Mouse (Mus musculus): ENCODE measurements around the gene Sae1. TPM values are rescaled to one million over a fixed set of nuclear protein-coding genes. Genes with fewer than 3 reads are reported as not detected.

Gene Sae1
- polyA plus RNA-seq, 1 experiment = 22.5 TPM

GRCm38 (mm10) chr7:16294837-16295236 lies 92.8 kb downstream of the Sae1 start:
- H3K27ac ChIP-seq (replicated peaks; ENCODE audit: low read depth, low read length) = peak overlapping the region; percentile 92
- no peaks in the 10 kb centered on the region; the same call in 1 of the 2 replicates for H3K4me1 ChIP-seq (ENCODE audit: control insufficient read depth, insufficient read depth, insufficient read length, low read length)
- peak overlapping the region; percentile 59 for H3K4me3 ChIP-seq (ENCODE audit: insufficient read depth, low read depth, low read length)

- Histone ChIP-seq H3K4me3 (ENCODE audit: insufficient read depth, low read depth, low read length) (no peak overlapping the region), H3K4me1 (ENCODE audit: control insufficient read depth, insufficient read depth, insufficient read length, low read length) (no peaks in the 10 kb centered on the region; the same call in 1 of the 2 replicates), H3K27ac (replicated peaks; ENCODE audit: low read depth, low read length) (peak overlapping the region; percentile 72)
Observed at GRCm38 (mm10) chr7:16294346-16294745, 93.3 kb downstream of the Sae1 start.

GRCm38 (mm10) chr7:16287791-16288190 lies 99.8 kb downstream of the Sae1 start:
- Histone ChIP-seq H3K4me1 (ENCODE audit: control insufficient read depth, insufficient read depth, insufficient read length, low read length) (no peaks in the 10 kb centered on the region), H3K27ac (replicated peaks; ENCODE audit: low read depth, low read length) (no peak overlapping the region), H3K4me3 (ENCODE audit: insufficient read depth, low read depth, low read length) (no peak overlapping the region)

- Histone ChIP-seq H3K4me1 (ENCODE audit: control insufficient read depth, insufficient read depth, insufficient read length, low read length) (no peaks in the 10 kb centered on the region), H3K27ac (replicated peaks; ENCODE audit: low read depth, low read length) (peak overlapping the region; percentile 81), H3K4me3 (ENCODE audit: insufficient read depth, low read depth, low read length) (peak overlapping the region; percentile 50)
Observed at GRCm38 (mm10) chr7:16287016-16287415, 100.6 kb downstream of the Sae1 start.

- Histone ChIP-seq H3K27ac (replicated peaks; ENCODE audit: low read depth, low read length) (peak within 1 kb of the TSS; percentile 81), H3K4me1 (ENCODE audit: control insufficient read depth, insufficient read depth, insufficient read length, low read length) (no peaks in the 10 kb centered on the region), H3K4me3 (ENCODE audit: insufficient read depth, low read depth, low read length) (peak within 1 kb of the TSS; percentile 60)
Observed at GRCm38 (mm10) chr7:16286026-16286961, 101.3 kb downstream of the Sae1 start, which contains the start of gene Ccdc9. Ccdc9 (minus strand) TSS chr7:16286795.

- H3K4me3 ChIP-seq (ENCODE audit: insufficient read depth, low read depth, low read length) = peak overlapping the region; percentile 60
- 0 out of 2 replicates have a peak overlapping the region, but pooled peaks have one; percentile 50 for H3K27ac ChIP-seq (replicated peaks; ENCODE audit: low read depth, low read length)
- H3K4me1 ChIP-seq (ENCODE audit: control insufficient read depth, insufficient read depth, insufficient read length, low read length) = no peaks in the 10 kb centered on the region
Observed at GRCm38 (mm10) chr7:16285450-16286025, 102.1 kb downstream of the Sae1 start.

- Histone ChIP-seq H3K4me1 (ENCODE audit: control insufficient read depth, insufficient read depth, insufficient read length, low read length) (no peaks in the 10 kb centered on the region), H3K4me3 (ENCODE audit: insufficient read depth, low read depth, low read length) (no peak overlapping the region), H3K27ac (replicated peaks; ENCODE audit: low read depth, low read length) (no peak overlapping the region)
Observed at GRCm38 (mm10) chr7:16284904-16285303, 102.7 kb downstream of the Sae1 start.

GRCm38 (mm10) chr7:16284001-16284400 lies 103.6 kb downstream of the Sae1 start:
- Histone ChIP-seq H3K27ac (replicated peaks; ENCODE audit: low read depth, low read length) (no peak overlapping the region), H3K4me3 (ENCODE audit: insufficient read depth, low read depth, low read length) (no peak overlapping the region), H3K4me1 (ENCODE audit: control insufficient read depth, insufficient read depth, insufficient read length, low read length) (no peaks in the 10 kb centered on the region)

GRCm38 (mm10) chr7:16282334-16282733 lies 105.3 kb downstream of the Sae1 start:
- no peak overlapping the region for H3K27ac ChIP-seq (replicated peaks; ENCODE audit: low read depth, low read length)
- no peak overlapping the region for H3K4me3 ChIP-seq (ENCODE audit: insufficient read depth, low read depth, low read length)
- no peaks in the 10 kb centered on the region for H3K4me1 ChIP-seq (ENCODE audit: control insufficient read depth, insufficient read depth, insufficient read length, low read length)

- Histone ChIP-seq H3K27ac (replicated peaks; ENCODE audit: low read depth, low read length) (no peak overlapping the region), H3K4me1 (ENCODE audit: control insufficient read depth, insufficient read depth, insufficient read length, low read length) (no peaks in the 10 kb centered on the region), H3K4me3 (ENCODE audit: insufficient read depth, low read depth, low read length) (no peak overlapping the region)
Observed at GRCm38 (mm10) chr7:16280721-16281120, 106.9 kb downstream of the Sae1 start.

GRCm38 (mm10) chr7:16274922-16275890 lies 112.4 kb downstream of the Sae1 start:
- H3K27ac ChIP-seq (replicated peaks; ENCODE audit: low read depth, low read length) = no peak overlapping the region
- H3K4me1 ChIP-seq (ENCODE audit: control insufficient read depth, insufficient read depth, insufficient read length, low read length) = peaks cover 13% of the 10 kb centered on the region
- H3K4me3 ChIP-seq (ENCODE audit: insufficient read depth, low read depth, low read length) = no peak overlapping the region

GRCm38 (mm10) chr7:16273766-16274140 lies 113.9 kb downstream of the Sae1 start:
- Histone ChIP-seq H3K4me1 (ENCODE audit: control insufficient read depth, insufficient read depth, insufficient read length, low read length) (peaks cover 13% of the 10 kb centered on the region), H3K27ac (replicated peaks; ENCODE audit: low read depth, low read length) (no peak overlapping the region), H3K4me3 (ENCODE audit: insufficient read depth, low read depth, low read length) (peak overlapping the region; percentile 77)

GRCm38 (mm10) chr7:16273081-16273765 lies 114.4 kb downstream of the Sae1 start, which contains the start of gene Inafm1:
Inafm1 (minus strand) TSS chr7:16273617.
- peak within 1 kb of the TSS; percentile 49 for H3K27ac ChIP-seq (replicated peaks; ENCODE audit: low read depth, low read length)
- H3K4me3 ChIP-seq (ENCODE audit: insufficient read depth, low read depth, low read length) = peak within 1 kb of the TSS; percentile 77
- H3K4me1 ChIP-seq (ENCODE audit: control insufficient read depth, insufficient read depth, insufficient read length, low read length) = peaks cover 13% of the 10 kb centered on the region

GRCm38 (mm10) chr7:16272681-16273080 lies 114.9 kb downstream of the Sae1 start:
- peak overlapping the region; percentile 77 for H3K4me3 ChIP-seq (ENCODE audit: insufficient read depth, low read depth, low read length)
- H3K27ac ChIP-seq (replicated peaks; ENCODE audit: low read depth, low read length) = peak overlapping the region; percentile 49
- H3K4me1 ChIP-seq (ENCODE audit: control insufficient read depth, insufficient read depth, insufficient read length, low read length) = peaks cover 13% of the 10 kb centered on the region

Measured in brown adipose tissue, adult 24 weeks (tissue).